Mouse (Mus musculus): ENCODE results near the gene A530084C06Rik. TPM values are rescaled to one million over a fixed set of nuclear protein-coding genes. Genes with fewer than 3 reads are reported as not detected.
A peak's percentile ranks its signal among the peaks of the same experiment; 100 is the strongest.

A530084C06Rik gene
- total RNA-seq, 1 experiment: 0.22 TPM

DNA sequence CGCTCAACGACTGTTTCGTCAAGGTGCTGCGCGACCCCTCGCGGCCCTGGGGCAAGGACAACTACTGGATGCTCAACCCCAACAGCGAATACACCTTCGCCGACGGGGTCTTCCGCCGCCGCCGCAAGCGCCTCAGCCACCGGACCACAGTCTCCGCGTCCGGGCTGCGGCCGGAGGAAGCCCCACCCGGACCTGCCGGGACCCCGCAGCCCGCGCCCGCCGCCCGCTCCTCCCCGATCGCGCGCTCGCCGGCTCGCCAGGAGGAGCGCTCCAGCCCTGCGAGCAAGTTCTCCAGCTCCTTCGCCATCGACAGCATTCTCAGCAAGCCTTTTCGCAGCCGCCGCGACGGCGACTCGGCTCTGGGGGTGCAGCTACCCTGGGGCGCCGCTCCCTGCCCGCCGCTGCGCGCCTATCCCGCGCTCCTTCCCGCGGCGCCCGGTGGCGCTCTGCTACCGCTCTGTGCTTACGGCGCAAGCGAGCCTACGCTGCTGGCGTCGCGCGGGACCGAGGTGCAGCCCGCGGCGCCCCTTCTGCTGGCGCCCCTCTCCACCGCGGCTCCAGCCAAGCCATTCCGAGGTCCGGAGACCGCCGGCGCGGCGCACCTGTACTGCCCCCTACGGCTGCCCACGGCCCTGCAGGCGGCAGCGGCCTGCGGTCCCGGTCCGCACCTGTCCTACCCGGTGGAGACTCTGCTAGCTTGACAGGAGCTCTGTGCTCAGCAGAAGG, 449 bp upstream of the A530084C06Rik start:
- peaks cover 0 to 4% of the 10 kb centered on the region in 2 experiments; a peak in 1 of 4 replicates for H3K4me1 ChIP-seq (ENCODE audit: control insufficient read depth in 2 of 2, insufficient read depth in 2 of 2, low read length in 2 of 2, poor library complexity in 1 of 2)
- no peaks in the 10 kb centered on the region for H3K36me3 ChIP-seq (ENCODE audit: control insufficient read depth, insufficient read depth, low read length, poor library complexity, severe bottlenecking)
- H3K27ac ChIP-seq (ENCODE audit: insufficient read depth, low read depth, low read length, poor library complexity, severe bottlenecking): no peak overlapping the region
- in situ Hi-C loops (cut with MboI; ENCODE audit: low sequenced_read_pairs in 2 of 2, unreplicated experiment in 2 of 2): loop anchor here (5.0 to 10.0 kb wide), 2 partner anchors 65 to 68 kb away; partner anchors contain the start of gene Foxf2 (in 2 of the 2)
- peak overlapping the region; percentile 49; the same call in 1 of the 2 replicates for H3K9ac ChIP-seq (ENCODE audit: insufficient read depth, low read depth, low read length, poor library complexity, severe bottlenecking)
- H3K9me3 ChIP-seq (ENCODE audit: control insufficient read depth, insufficient read depth, low read depth, low read length): no peaks in the 10 kb centered on the region
- no peak for TF ChIP-seq MAFK (IDR thresholded peaks at IDR 0.05; ENCODE audit: insufficient read depth, low read depth, low read length)
- 0 out of 2 replicates have a peak, but pooled peaks have one; percentile 37 for TF ChIP-seq ZC3H11A (IDR thresholded peaks at IDR 0.05; ENCODE audit: borderline replicate concordance, low read depth, low read length)
- peak; percentile 40 for DNase-seq (ENCODE audit: low read depth, low spot score)
- H3K4me3 ChIP-seq (ENCODE audit: insufficient read depth in 1 of 2, low read depth in 1 of 2, low read length in 2 of 2, poor library complexity in 1 of 2, severe bottlenecking in 1 of 2): peak overlapping the region; percentile 70 to 74

DNA sequence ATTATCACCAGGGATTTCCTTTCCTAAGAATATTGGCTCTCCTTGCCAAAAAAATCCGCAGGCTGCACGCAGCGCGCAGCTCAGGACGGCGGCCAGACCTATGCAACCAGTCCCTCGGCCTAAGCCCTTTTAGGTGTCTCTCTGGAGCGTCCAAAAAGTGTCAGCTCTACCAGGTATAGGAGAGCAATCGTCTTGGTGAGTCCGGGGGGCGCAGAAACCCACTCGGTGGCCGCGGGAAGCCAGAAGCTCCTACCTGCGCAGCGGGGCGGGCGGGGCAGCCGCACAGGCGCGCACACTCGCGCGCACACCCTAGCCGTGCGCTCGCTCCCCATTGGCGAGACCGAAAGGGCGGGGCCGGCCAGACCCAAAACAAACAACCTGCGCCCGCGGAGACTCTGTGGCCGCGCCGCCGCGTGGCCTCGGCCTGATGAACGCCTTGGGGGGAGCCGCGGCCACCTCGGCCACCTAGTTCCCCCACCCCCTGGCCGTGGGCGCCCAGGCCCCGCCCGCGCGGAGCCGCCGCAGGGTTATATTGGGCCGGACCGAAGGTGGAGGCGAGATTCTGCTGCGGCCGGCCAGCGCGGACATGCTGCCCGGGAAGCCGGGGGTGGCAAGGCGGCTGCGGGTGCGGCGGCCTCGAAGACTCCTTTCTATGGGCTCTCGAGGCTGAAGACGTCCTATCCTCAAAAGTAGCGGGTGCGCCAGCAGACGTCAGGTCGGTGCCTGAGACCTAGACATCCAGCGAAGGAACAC, 1.2 kb downstream of the A530084C06Rik start:
- Histone ChIP-seq H3K9me3 (ENCODE audit: control insufficient read depth, insufficient read depth, low read depth, low read length) (no peaks in the 10 kb centered on the region), H3K9ac (ENCODE audit: insufficient read depth, low read depth, low read length, poor library complexity, severe bottlenecking) (0 out of 2 replicates have a peak overlapping the region, but pooled peaks have one; percentile 1), H3K4me3 (ENCODE audit: insufficient read depth in 1 of 2, low read depth in 1 of 2, low read length in 2 of 2, poor library complexity in 1 of 2, severe bottlenecking in 1 of 2) (peak overlapping the region; percentile 70 to 74), H3K4me1 (ENCODE audit: control insufficient read depth in 2 of 2, insufficient read depth in 2 of 2, low read length in 2 of 2, poor library complexity in 1 of 2) (peaks cover 0 to 4% of the 10 kb centered on the region in 2 experiments; a peak in 1 of 4 replicates), H3K36me3 (ENCODE audit: control insufficient read depth, insufficient read depth, low read length, poor library complexity, severe bottlenecking) (no peaks in the 10 kb centered on the region), H3K27ac (ENCODE audit: insufficient read depth, low read depth, low read length, poor library complexity, severe bottlenecking) (no peak overlapping the region)
- TF ChIP-seq CHD2 (IDR thresholded peaks at IDR 0.05; ENCODE audit: low read depth, low read length) (no peak), ZC3H11A (IDR thresholded peaks at IDR 0.05; ENCODE audit: borderline replicate concordance, low read depth, low read length) (no peak), HCFC1 (IDR thresholded peaks at IDR 0.05; ENCODE audit: borderline replicate concordance, insufficient read depth, low read length) (no peak), MAFK (IDR thresholded peaks at IDR 0.05; ENCODE audit: insufficient read depth, low read depth, low read length) (no peak), ZNF384 (IDR thresholded peaks at IDR 0.05; ENCODE audit: low read depth, low read length) (no peak)
- in situ Hi-C loops (cut with MboI; ENCODE audit: low sequenced_read_pairs in 2 of 2, unreplicated experiment in 2 of 2): no loop called here
- DNase-seq (ENCODE audit: low read depth, low spot score): peak; percentile 40

DNA sequence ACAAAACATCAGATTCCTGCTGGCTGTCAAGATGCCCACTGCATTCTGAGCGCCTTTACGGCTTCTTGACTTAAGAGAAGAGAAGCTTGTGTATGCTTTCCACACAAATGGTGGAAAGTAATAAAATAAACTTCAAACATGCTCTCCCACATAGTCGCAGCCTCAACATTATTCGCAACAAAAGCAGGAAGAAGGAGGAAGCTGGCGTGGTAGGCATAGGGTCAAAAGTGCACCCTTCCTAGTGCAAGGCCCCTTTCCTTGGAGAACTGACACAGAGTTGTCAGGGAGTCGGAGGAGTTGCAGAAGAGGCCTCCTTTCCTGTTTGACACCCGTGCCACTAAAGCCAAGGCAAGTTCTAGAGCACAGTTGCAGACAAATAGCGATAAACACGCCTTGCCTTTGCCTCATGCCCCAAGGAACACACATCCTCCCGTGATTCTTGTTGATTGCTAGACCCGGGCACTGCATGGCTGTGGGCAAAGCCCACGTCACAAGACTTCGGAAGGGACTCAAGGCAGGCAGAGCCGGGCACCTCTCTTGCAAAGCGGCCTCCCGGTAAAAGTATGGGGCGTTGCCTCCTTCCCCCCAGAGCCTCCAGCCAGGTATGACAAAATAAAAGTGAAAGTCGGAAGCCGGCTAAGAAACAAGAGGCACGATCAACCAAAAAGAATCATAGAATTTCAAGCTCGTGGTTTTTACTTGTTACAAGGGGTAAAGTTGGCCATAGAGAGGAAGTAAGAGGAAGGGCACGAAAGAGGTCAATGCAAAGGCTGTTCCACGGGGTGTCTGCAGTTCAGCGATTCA, 2.0 kb downstream of the A530084C06Rik start:
- no peaks in the 10 kb centered on the region for H3K36me3 ChIP-seq (ENCODE audit: control insufficient read depth, insufficient read depth, low read length, poor library complexity, severe bottlenecking)
- TF ChIP-seq ZC3H11A (IDR thresholded peaks at IDR 0.05; ENCODE audit: borderline replicate concordance, low read depth, low read length) (no peak), MAFK (IDR thresholded peaks at IDR 0.05; ENCODE audit: insufficient read depth, low read depth, low read length) (no peak), HCFC1 (IDR thresholded peaks at IDR 0.05; ENCODE audit: borderline replicate concordance, insufficient read depth, low read length) (no peak), CHD2 (IDR thresholded peaks at IDR 0.05; ENCODE audit: low read depth, low read length) (no peak), ZNF384 (IDR thresholded peaks at IDR 0.05; ENCODE audit: low read depth, low read length) (no peak)
- no peak for DNase-seq (ENCODE audit: low read depth, low spot score)
- no peak overlapping the region for H3K27ac ChIP-seq (ENCODE audit: insufficient read depth, low read depth, low read length, poor library complexity, severe bottlenecking)
- no peak overlapping the region for H3K9ac ChIP-seq (ENCODE audit: insufficient read depth, low read depth, low read length, poor library complexity, severe bottlenecking)
- H3K4me3 ChIP-seq (ENCODE audit: insufficient read depth in 1 of 2, low read depth in 1 of 2, low read length in 2 of 2, poor library complexity in 1 of 2, severe bottlenecking in 1 of 2): peak overlapping the region; percentile 70 to 74; a peak in 3 of 4 replicates
- peaks cover 0 to 4% of the 10 kb centered on the region in 2 experiments; a peak in 1 of 4 replicates for H3K4me1 ChIP-seq (ENCODE audit: control insufficient read depth in 2 of 2, insufficient read depth in 2 of 2, low read length in 2 of 2, poor library complexity in 1 of 2)
- H3K9me3 ChIP-seq (ENCODE audit: control insufficient read depth, insufficient read depth, low read depth, low read length): no peaks in the 10 kb centered on the region
- in situ Hi-C loops (cut with MboI; ENCODE audit: low sequenced_read_pairs in 2 of 2, unreplicated experiment in 2 of 2): no loop called here

DNA sequence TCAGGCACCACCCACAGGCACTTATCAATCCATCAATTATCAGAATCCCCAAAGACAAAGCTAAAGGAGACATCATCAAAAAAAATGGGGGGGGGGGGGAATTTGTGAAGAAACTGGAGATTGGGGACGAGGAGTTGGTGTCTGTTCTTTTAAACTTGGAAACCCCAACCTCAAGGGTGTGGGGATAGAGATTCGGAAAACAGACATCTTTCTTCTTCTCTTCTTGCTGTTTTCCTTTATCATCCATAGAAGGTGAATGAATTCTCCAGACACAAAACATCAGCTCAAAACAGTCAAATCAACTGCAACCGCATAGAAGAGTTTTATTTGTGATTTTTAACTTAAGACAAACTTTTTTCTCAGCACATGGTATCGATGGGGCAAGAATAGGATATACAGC, 3.3 kb downstream of the A530084C06Rik start, which contains the start of gene Foxq1:
Gene Foxq1 (plus strand): TSS at position 301 of the 400 bp plus-strand sequence.
- in situ Hi-C loops (cut with MboI; ENCODE audit: low sequenced_read_pairs in 2 of 2, unreplicated experiment in 2 of 2): no loop called here
- DNase-seq (ENCODE audit: low read depth, low spot score): no peak
- no peaks in the 10 kb centered on the region for H3K9me3 ChIP-seq (ENCODE audit: control insufficient read depth, insufficient read depth, low read depth, low read length)
- H3K4me3 ChIP-seq (ENCODE audit: insufficient read depth in 1 of 2, low read depth in 1 of 2, low read length in 2 of 2, poor library complexity in 1 of 2, severe bottlenecking in 1 of 2): no peak within 1 kb of the TSS
- no peaks in the 10 kb centered on the region for H3K36me3 ChIP-seq (ENCODE audit: control insufficient read depth, insufficient read depth, low read length, poor library complexity, severe bottlenecking)
- no peak within 1 kb of the TSS for H3K9ac ChIP-seq (ENCODE audit: insufficient read depth, low read depth, low read length, poor library complexity, severe bottlenecking)
- H3K27ac ChIP-seq (ENCODE audit: insufficient read depth, low read depth, low read length, poor library complexity, severe bottlenecking): no peak within 1 kb of the TSS
- TF ChIP-seq ZNF384 (IDR thresholded peaks at IDR 0.05; ENCODE audit: low read depth, low read length): no peak
- TF ChIP-seq CHD2 (IDR thresholded peaks at IDR 0.05; ENCODE audit: low read depth, low read length): no peak
- TF ChIP-seq ZC3H11A (IDR thresholded peaks at IDR 0.05; ENCODE audit: borderline replicate concordance, low read depth, low read length): no peak
- TF ChIP-seq HCFC1 (IDR thresholded peaks at IDR 0.05; ENCODE audit: borderline replicate concordance, insufficient read depth, low read length): no peak
- no peak for TF ChIP-seq MAFK (IDR thresholded peaks at IDR 0.05; ENCODE audit: insufficient read depth, low read depth, low read length)
- H3K4me1 ChIP-seq (ENCODE audit: control insufficient read depth in 2 of 2, insufficient read depth in 2 of 2, low read length in 2 of 2, poor library complexity in 1 of 2): peaks cover 0 to 4% of the 10 kb centered on the region in 2 experiments; a peak in 1 of 4 replicates
